Mouse (Mus musculus) gastrocnemius, postnatal 14 days (tissue): ENCODE measurements around the gene Lpar6. TPM values are rescaled to one million over a fixed set of nuclear protein-coding genes. Genes with fewer than 3 reads are reported as not detected.

Experiments
- DNase-seq: peaks from one replicate; pipeline ENCODE4 v3.0.0; 2021; ENCODE audit warnings: mixed read lengths
- intact Hi-C: fragments of 180-260 bp; cut with DNase I; formaldehyde crosslinking; loops from one replicate; pipeline ENCODE4 v1.15.1; 2025; ENCODE audit warnings: low total_unique reads
- microRNA-seq, 2 experiments: library from miRNA; unstranded; fragments of <30 nt; microRNA quantifications; one replicate each; pipeline ENCODE4 v1.2.0; 2021
- total RNA-seq, 2 experiments: library from RNA; stranded (reverse); gene quantifications; 2 replicates each; pipeline ENCODE4 v1.2.3; 2021

The Lpar6 gene
- total RNA-seq, 2 experiments from 2014 or later = 2.6 to 2.9 TPM

- DNase-seq = no peak
- intact Hi-C loops = no loop called here
Observed at GRCm38 (mm10) chr14:73253453-73254251, 16.0 kb downstream of the Lpar6 start.

- intact Hi-C loops = no loop called here
- DNase-seq = no peak
Observed at GRCm38 (mm10) chr14:73254412-73254811, 16.7 kb downstream of the Lpar6 start.

GRCm38 (mm10) chr14:73255426-73255970, 17.8 kb downstream of the Lpar6 start:
- no peak for DNase-seq
- intact Hi-C loops = no loop called here

- DNase-seq = no peak
- intact Hi-C loops = no loop called here
Observed at GRCm38 (mm10) chr14:73257348-73257747, 19.7 kb downstream of the Lpar6 start.

GRCm38 (mm10) chr14:73258181-73258580, 20.5 kb downstream of the Lpar6 start:
- DNase-seq = no peak
- intact Hi-C loops = no loop called here

- intact Hi-C loops = no loop called here
- no peak for DNase-seq
Observed at GRCm38 (mm10) chr14:73262210-73262609, 24.5 kb downstream of the Lpar6 start.

- no peak for DNase-seq
- intact Hi-C loops = no loop called here
Observed at GRCm38 (mm10) chr14:73266166-73266565, 28.5 kb downstream of the Lpar6 start.

- DNase-seq = no peak
- intact Hi-C loops = no loop called here
Observed at GRCm38 (mm10) chr14:73271807-73272206, 34.1 kb downstream of the Lpar6 start.

GRCm38 (mm10) chr14:73279096-73279495, 41.4 kb downstream of the Lpar6 start:
- intact Hi-C loops = no loop called here

GRCm38 (mm10) chr14:73280996-73281395, 43.3 kb downstream of the Lpar6 start:
- DNase-seq = no peak
- intact Hi-C loops = no loop called here

More at GRCm38 (mm10) chr14:73279096-73279495, 41.4 kb downstream of the Lpar6 start:
- no peak for DNase-seq

GRCm38 (mm10) chr14:73289915-73290314, 52.2 kb downstream of the Lpar6 start:
- DNase-seq = no peak
- intact Hi-C loops = no loop called here

GRCm38 (mm10) chr14:73292434-73292833, 54.7 kb downstream of the Lpar6 start:
- no peak for DNase-seq
- intact Hi-C loops = no loop called here

Small RNA genes lying within 50 kb of the gene (microRNA-seq; reads per million reads assigned to microRNA genes)
- 0 reads per million in 2 experiments for gene Mir687

Other genes with a start within 250 kb of the Lpar6 start
- not detected for gene Cysltr2, start 188.8 kb upstream of the Lpar6 start, total RNA-seq
- gene Rcbtb2, start 114.9 kb upstream of the Lpar6 start, total RNA-seq = 10 to 100 TPM; 17.7 to 23.4 TPM
- gene Rb1, start 87.9 kb downstream of the Lpar6 start, total RNA-seq = 10 to 100 TPM; 18.1 to 20.2 TPM
- gene Itm2b, start 147.4 kb downstream of the Lpar6 start, total RNA-seq = 100 to 1,000 TPM; 330 to 339 TPM